Mouse (Mus musculus) heart, embryonic 13.5 days (tissue): ENCODE data around the gene Dstn. TPM values are rescaled to one million over a fixed set of nuclear protein-coding genes. Genes with fewer than 3 reads are reported as not detected.

ENCODE experiments used
- ATAC-seq: fragments of 200-750 bp; cut with Nextera tagmentation; 2 replicates; pipeline ENCODE4 v1.8.0; 2017; ENCODE audit warnings: moderate TSS enrichment; ENCODE audit not compliant: insufficient number of reproducible peaks, low FRiP score, low TSS enrichment; ENCODE audit errors: extremely low read depth
- H3K27ac ChIP-seq: fragments of 300-500 bp; sonication (generic); replicated peaks from 2 replicates; pipeline ENCODE4 v1.5.1; 2015; ENCODE audit warnings: moderate library complexity, mild to moderate bottlenecking, inconsistent platforms
- H3K27me3 ChIP-seq: fragments of 300-500 bp; sonication (generic); replicated peaks from 2 replicates; pipeline ENCODE4 v1.6.1; 2015; ENCODE audit warnings: mild to moderate bottlenecking, inconsistent platforms
- H3K36me3 ChIP-seq: fragments of 300-500 bp; sonication (generic); 2 replicates; pipeline ENCODE4 v1.6.1; 2015; ENCODE audit warnings: mild to moderate bottlenecking, inconsistent platforms
- H3K4me1 ChIP-seq: fragments of 300-500 bp; sonication (generic); 2 replicates; pipeline ENCODE4 v1.6.1; 2015; ENCODE audit warnings: inconsistent platforms
- H3K4me2 ChIP-seq: fragments of 300-500 bp; sonication (generic); 2 replicates; pipeline ENCODE4 v1.6.1; 2015; ENCODE audit warnings: inconsistent platforms, mild to moderate bottlenecking, moderate library complexity
- H3K4me3 ChIP-seq: fragments of 300-500 bp; sonication (generic); 2 replicates; pipeline ENCODE4 v1.5.1; 2015; ENCODE audit warnings: moderate library complexity, mild to moderate bottlenecking, inconsistent platforms
- H3K9ac ChIP-seq: fragments of 300-500 bp; sonication (generic); 2 replicates; pipeline ENCODE4 v1.6.1; 2015; ENCODE audit warnings: inconsistent platforms, mild to moderate bottlenecking, moderate library complexity
- H3K9me3 ChIP-seq: fragments of 300-500 bp; sonication (generic); 2 replicates; pipeline ENCODE4 v1.6.1; 2016; ENCODE audit warnings: inconsistent platforms
- WGBS: fragments of 180-500 bp; shearing (Covaris S2); methylation state at CpG from one replicate; pipeline ENCODE4 v1.1.7; 2015; ENCODE audit warnings: mixed read lengths; 5-methylcytosine and 5-hydroxymethylcytosine counted together
- polyA plus RNA-seq: library from polyadenylated mRNA; unstranded; fragments of >200 nt; fragmentation: Nextera tagmentation; extraction: Ambion mirVana; gene quantifications from 2 replicates; pipeline ENCODE4 v1.2.1, GENCODE M21; 2015

Dstn gene
- polyA plus RNA-seq, 1 experiment from 2014 or later, result 860 TPM

- no peaks in the 10 kb centered on the region for H3K4me1 ChIP-seq
- no peak overlapping the region for H3K4me3 ChIP-seq
- WGBS, result 77% methylated on average over 10 of the region's 10 CpGs
- 0 out of 2 replicates have a peak, but pooled peaks cover 3% of the 10 kb centered on the region for H3K9me3 ChIP-seq
- no peak for ATAC-seq
- H3K9ac ChIP-seq, result no peak overlapping the region
- H3K4me2 ChIP-seq, result no peak overlapping the region
- H3K27ac ChIP-seq, result no peak overlapping the region
- H3K36me3 ChIP-seq, result no peaks in the 10 kb centered on the region
- H3K27me3 ChIP-seq, result no peaks in the 10 kb centered on the region
Measured at GRCm38 (mm10) chr2:143891302-143892048, 23.6 kb upstream of the Dstn start.

- 66% methylated on average over 9 of the region's 9 CpGs for WGBS
- H3K4me3 ChIP-seq, result no peak overlapping the region
- ATAC-seq, result no peak
- no peak overlapping the region for H3K9ac ChIP-seq
- peaks cover 6% of the 10 kb centered on the region; the same call in 1 of the 2 replicates for H3K4me1 ChIP-seq
- H3K9me3 ChIP-seq, result no peaks in the 10 kb centered on the region
- no peaks in the 10 kb centered on the region for H3K36me3 ChIP-seq
- no peak overlapping the region for H3K27ac ChIP-seq
- no peak overlapping the region for H3K4me2 ChIP-seq
- no peaks in the 10 kb centered on the region for H3K27me3 ChIP-seq
Measured at GRCm38 (mm10) chr2:143899470-143900220, 15.5 kb upstream of the Dstn start.

GRCm38 (mm10) chr2:143900821-143901351 is 14.2 kb upstream of the Dstn start:
- no peak for ATAC-seq
- Histone ChIP-seq H3K27ac (no peak overlapping the region), H3K27me3 (no peaks in the 10 kb centered on the region), H3K4me1 (peaks cover 11% of the 10 kb centered on the region), H3K9ac (no peak overlapping the region), H3K4me2 (no peak overlapping the region), H3K9me3 (no peaks in the 10 kb centered on the region), H3K4me3 (no peak overlapping the region), H3K36me3 (no peaks in the 10 kb centered on the region)
- WGBS, result 63% methylated on average over 5 of the region's 5 CpGs

GRCm38 (mm10) chr2:143903376-143904045 is 11.6 kb upstream of the Dstn start:
- WGBS, result 59% methylated on average over 9 of the region's 9 CpGs
- H3K4me1 ChIP-seq, result peaks cover 11% of the 10 kb centered on the region
- no peaks in the 10 kb centered on the region for H3K27me3 ChIP-seq
- ATAC-seq, result no peak
- H3K36me3 ChIP-seq, result no peaks in the 10 kb centered on the region
- H3K9ac ChIP-seq, result no peak overlapping the region
- H3K4me2 ChIP-seq, result no peak overlapping the region
- no peak overlapping the region for H3K4me3 ChIP-seq
- no peaks in the 10 kb centered on the region for H3K9me3 ChIP-seq
- peak overlapping the region; percentile 32; the same call in 1 of the 2 replicates for H3K27ac ChIP-seq

- H3K4me1 ChIP-seq, result peaks cover 11% of the 10 kb centered on the region
- H3K27ac ChIP-seq, result no peak overlapping the region
- WGBS, result 64% methylated on average over 5 of the region's 5 CpGs
- no peaks in the 10 kb centered on the region for H3K9me3 ChIP-seq
- ATAC-seq, result no peak
- no peak overlapping the region for H3K9ac ChIP-seq
- no peaks in the 10 kb centered on the region for H3K36me3 ChIP-seq
- H3K4me2 ChIP-seq, result no peak overlapping the region
- no peaks in the 10 kb centered on the region for H3K27me3 ChIP-seq
- no peak overlapping the region for H3K4me3 ChIP-seq
Measured at GRCm38 (mm10) chr2:143904896-143905295, 10.2 kb upstream of the Dstn start.

- WGBS, result 76% methylated on average over 2 of the region's 2 CpGs
- no peaks in the 10 kb centered on the region for H3K9me3 ChIP-seq
- no peak overlapping the region for H3K9ac ChIP-seq
- ATAC-seq, result no peak
- no peak overlapping the region for H3K4me3 ChIP-seq
- H3K27me3 ChIP-seq, result no peaks in the 10 kb centered on the region
- no peaks in the 10 kb centered on the region for H3K36me3 ChIP-seq
- no peak overlapping the region for H3K27ac ChIP-seq
- H3K4me1 ChIP-seq, result peaks cover 6% of the 10 kb centered on the region
- H3K4me2 ChIP-seq, result no peak overlapping the region
Measured at GRCm38 (mm10) chr2:143909230-143909629, 5.9 kb upstream of the Dstn start.

- peaks cover 4% of the 10 kb centered on the region for H3K4me1 ChIP-seq
- H3K4me3 ChIP-seq, result no peak overlapping the region
- no peaks in the 10 kb centered on the region for H3K36me3 ChIP-seq
- WGBS, result 87% methylated on average over 2 of the region's 2 CpGs
- no peaks in the 10 kb centered on the region for H3K9me3 ChIP-seq
- H3K27me3 ChIP-seq, result no peaks in the 10 kb centered on the region
- no peak overlapping the region for H3K4me2 ChIP-seq
- H3K9ac ChIP-seq, result no peak overlapping the region
- ATAC-seq, result no peak
- H3K27ac ChIP-seq, result no peak overlapping the region
Measured at GRCm38 (mm10) chr2:143912199-143912598, 2.9 kb upstream of the Dstn start.

GRCm38 (mm10) chr2:143914221-143914620 is 899 bp upstream of the Dstn start:
- Histone ChIP-seq H3K4me3 (peak overlapping the region; percentile 95), H3K4me2 (peak overlapping the region; percentile 69), H3K9ac (peak overlapping the region; percentile 98), H3K9me3 (no peaks in the 10 kb centered on the region), H3K27me3 (no peaks in the 10 kb centered on the region), H3K4me1 (peaks cover 25% of the 10 kb centered on the region), H3K36me3 (no peaks in the 10 kb centered on the region), H3K27ac (peak overlapping the region; percentile 100)
- no peak for ATAC-seq
- WGBS, result 6% methylated on average over 10 of the region's 10 CpGs

- peak overlapping the region; percentile 100 for H3K27ac ChIP-seq
- peak overlapping the region; percentile 69 for H3K4me2 ChIP-seq
- H3K9ac ChIP-seq, result peak overlapping the region; percentile 98
- ATAC-seq, result no peak
- H3K27me3 ChIP-seq, result no peaks in the 10 kb centered on the region
- under 1% methylated on average over 32 of the region's 32 CpGs for WGBS
- H3K9me3 ChIP-seq, result no peaks in the 10 kb centered on the region
- no peaks in the 10 kb centered on the region for H3K36me3 ChIP-seq
- H3K4me1 ChIP-seq, result peaks cover 39% of the 10 kb centered on the region
- H3K4me3 ChIP-seq, result peak overlapping the region; percentile 95
Measured at GRCm38 (mm10) chr2:143915600-143916135, 548 bp downstream of the Dstn start.

GRCm38 (mm10) chr2:143916229-143916628 is 1.1 kb downstream of the Dstn start:
- peak overlapping the region; percentile 69 for H3K4me2 ChIP-seq
- ATAC-seq, result no peak
- WGBS, result 2% methylated on average over 5 of the region's 5 CpGs
- H3K4me3 ChIP-seq, result peak overlapping the region; percentile 95
- H3K9me3 ChIP-seq, result no peaks in the 10 kb centered on the region
- H3K27me3 ChIP-seq, result no peaks in the 10 kb centered on the region
- H3K4me1 ChIP-seq, result peaks cover 45% of the 10 kb centered on the region
- H3K27ac ChIP-seq, result peak overlapping the region; percentile 100
- H3K36me3 ChIP-seq, result no peaks in the 10 kb centered on the region
- H3K9ac ChIP-seq, result peak overlapping the region; percentile 98

- Histone ChIP-seq H3K27ac (peak overlapping the region; percentile 42), H3K4me1 (peaks cover 52% of the 10 kb centered on the region), H3K9ac (peak overlapping the region; percentile 98), H3K9me3 (no peaks in the 10 kb centered on the region), H3K36me3 (no peaks in the 10 kb centered on the region), H3K4me3 (peak overlapping the region; percentile 95), H3K27me3 (no peaks in the 10 kb centered on the region), H3K4me2 (peak overlapping the region; percentile 69)
- 45% methylated on average over 5 of the region's 5 CpGs for WGBS
- ATAC-seq, result no peak
Measured at GRCm38 (mm10) chr2:143917622-143918021, 2.5 kb downstream of the Dstn start.
